Mouse (Mus musculus) limb, embryonic 14.5 days (tissue): Measurements from ENCODE around the gene Zfp667. TPM values are rescaled to one million over a fixed set of nuclear protein-coding genes. Genes with fewer than 3 reads are reported as not detected.
"Not testable (repeated sequence)": the region's sequence is repeated elsewhere in the genome, so short reads cannot be mapped to it uniquely, and the experiment has no call there.

Source experiments
- ATAC-seq: fragments of 200-750 bp; cut with Nextera tagmentation; 2 replicates; pipeline ENCODE4 v1.8.0; 2017; ENCODE audit warnings: low read depth, moderate number of reproducible peaks, moderate TSS enrichment; ENCODE audit not compliant: low FRiP score
- DNase-seq: peaks from one replicate; pipeline ENCODE4 v3.0.0-alpha.2; 2015; ENCODE audit warnings: low spot score
- H3K27ac ChIP-seq: fragments of 300-500 bp; sonication (generic); replicated peaks from 2 replicates; pipeline ENCODE4 v1.5.1; 2014; ENCODE audit warnings: low read depth, mild to moderate bottlenecking, low read length, moderate library complexity, mixed read lengths
- H3K27me3 ChIP-seq: fragments of 300-500 bp; sonication (generic); 2 replicates; pipeline ENCODE4 v1.6.1; 2014; ENCODE audit warnings: low read length, mixed read lengths; ENCODE audit not compliant: control insufficient read depth, insufficient read depth
- H3K36me3 ChIP-seq: fragments of 300-500 bp; sonication (generic); 2 replicates; pipeline ENCODE4 v1.6.1; 2014; ENCODE audit warnings: mild to moderate bottlenecking, low read length, moderate library complexity, mixed read lengths; ENCODE audit not compliant: control insufficient read depth, insufficient read depth
- H3K4me1 ChIP-seq: fragments of 300-500 bp; sonication (generic); 2 replicates; pipeline ENCODE4 v1.6.1; 2014; ENCODE audit warnings: antibody characterized with exemption, low read length, mixed read lengths; ENCODE audit not compliant: control insufficient read depth, insufficient read depth
- H3K4me2 ChIP-seq: fragments of 300-500 bp; sonication (generic); replicated peaks from 2 replicates; pipeline ENCODE4 v1.6.1; 2014; ENCODE audit warnings: low read depth, mild to moderate bottlenecking, low read length, moderate library complexity; ENCODE audit not compliant: severe bottlenecking
- H3K4me3 ChIP-seq: fragments of 300-500 bp; sonication (generic); replicated peaks from 2 replicates; pipeline ENCODE4 v1.5.1; 2014; ENCODE audit warnings: low read length
- H3K9ac ChIP-seq: fragments of 300-500 bp; sonication (generic); 2 replicates; pipeline ENCODE4 v1.6.1; 2014; ENCODE audit warnings: mild to moderate bottlenecking, low read depth, low read length, moderate library complexity; ENCODE audit not compliant: severe bottlenecking
- H3K9me3 ChIP-seq: fragments of 300-500 bp; sonication (generic); 2 replicates; pipeline ENCODE4 v1.6.1; 2016; ENCODE audit warnings: low read length; ENCODE audit not compliant: control insufficient read depth
- POLR2A ChIP-seq: fragments of 200-500 bp; IDR thresholded peaks from 2 replicates; pipeline ENCODE4 v1.8.0; 2012; ENCODE audit warnings: inconsistent platforms, mild to moderate bottlenecking, moderate library complexity, borderline replicate concordance; ENCODE audit not compliant: insufficient read depth, insufficient read length; ENCODE audit errors: extremely low read depth
- WGBS: fragments of 180-500 bp; shearing (Covaris S2); extraction: QIAGEN DNeasy Blood & Tissue Kit; methylation state at CpG from one replicate; pipeline ENCODE4 v1.1.7; 2014; 5-methylcytosine and 5-hydroxymethylcytosine counted together
- polyA plus RNA-seq, 2 experiments: library from polyadenylated mRNA; depleted of rRNA in 1 of 2; stranded (reverse) in 1 of 2; unstranded in 1 of 2; fragments of >200 nt; fragmentation: Nextera tagmentation in 1 of 2; extraction: Ambion mirVana in 1 of 2; gene quantifications; 2 replicates each; pipeline versions ENCODE4 v1.2.1 to v1.2.3; 2012 to 2014

Gene Zfp667
- polyA plus RNA-seq, 2 experiments: 4.7 to 8.5 TPM

- no peaks in the 10 kb centered on the region for H3K9me3 ChIP-seq
- H3K27me3 ChIP-seq: no peaks in the 10 kb centered on the region
- H3K4me2 ChIP-seq: no peak overlapping the region
- no peak for TF ChIP-seq POLR2A
- peaks cover 6% of the 10 kb centered on the region; the same call in 1 of the 2 replicates for H3K4me1 ChIP-seq
- H3K9ac ChIP-seq: no peak overlapping the region
- no peak for ATAC-seq
- no peak overlapping the region for H3K27ac ChIP-seq
- DNase-seq: no peak
- no peak overlapping the region for H3K4me3 ChIP-seq
- H3K36me3 ChIP-seq: no peaks in the 10 kb centered on the region
- WGBS: 81% methylated on average over 4 of the region's 4 CpGs
Measured at GRCm38 (mm10) chr7:6284442-6285012, 1.9 kb upstream of the Zfp667 start.

- DNase-seq: no peak
- Histone ChIP-seq H3K4me1 (peaks cover 6% of the 10 kb centered on the region; the same call in 1 of the 2 replicates), H3K9ac (no peak overlapping the region), H3K27ac (peak overlapping the region; percentile 74; the same call in 1 of the 2 replicates), H3K36me3 (no peaks in the 10 kb centered on the region; the same call in 1 of the 2 replicates), H3K9me3 (no peaks in the 10 kb centered on the region), H3K27me3 (no peaks in the 10 kb centered on the region), H3K4me3 (no peak overlapping the region; the same call in 1 of the 2 replicates), H3K4me2 (peak overlapping the region; percentile 72; the same call in 1 of the 2 replicates)
- no peak for ATAC-seq
- WGBS: 85% methylated on average over 6 of the region's 6 CpGs
- no peak for TF ChIP-seq POLR2A
Measured at GRCm38 (mm10) chr7:6285366-6285765, 1.0 kb upstream of the Zfp667 start.

GRCm38 (mm10) chr7:6286921-6287531, 647 bp downstream of the Zfp667 start:
- DNase-seq (peak; percentile 15), ATAC-seq (no peak; the same call in 1 of the 2 replicates)
- peak overlapping the region; percentile 51 for H3K4me3 ChIP-seq
- peak overlapping the region; percentile 72 for H3K4me2 ChIP-seq
- no peaks in the 10 kb centered on the region; the same call in 1 of the 2 replicates for H3K36me3 ChIP-seq
- no peak for TF ChIP-seq POLR2A
- peak overlapping the region; percentile 60 for H3K9ac ChIP-seq
- H3K9me3 ChIP-seq: no peaks in the 10 kb centered on the region
- peaks cover 6% of the 10 kb centered on the region; the same call in 1 of the 2 replicates for H3K4me1 ChIP-seq
- H3K27me3 ChIP-seq: no peaks in the 10 kb centered on the region
- 28% methylated on average over 15 of the region's 15 CpGs for WGBS
- no peak overlapping the region for H3K27ac ChIP-seq

- H3K36me3 ChIP-seq: peaks cover 28% of the 10 kb centered on the region
- H3K4me1 ChIP-seq, H3K27me3 ChIP-seq, ATAC-seq, H3K4me2 ChIP-seq, DNase-seq, H3K9me3 ChIP-seq, H3K4me3 ChIP-seq, H3K9ac ChIP-seq, H3K27ac ChIP-seq: not testable (repeated sequence)
- 85% methylated on average over 4 of the region's 6 CpGs for WGBS
Measured at GRCm38 (mm10) chr7:6291121-6291520, 4.7 kb downstream of the Zfp667 start.

GRCm38 (mm10) chr7:6300796-6301195, 14.4 kb downstream of the Zfp667 start:
- ATAC-seq: not testable (repeated sequence)
- WGBS: 76% methylated on average over 11 of the region's 11 CpGs

More at GRCm38 (mm10) chr7:6300796-6301195, 14.4 kb downstream of the Zfp667 start:
- not testable (repeated sequence) for H3K27me3 ChIP-seq, H3K4me1 ChIP-seq, H3K4me3 ChIP-seq, DNase-seq, H3K9me3 ChIP-seq, H3K4me2 ChIP-seq, H3K9ac ChIP-seq, H3K27ac ChIP-seq
- H3K36me3 ChIP-seq: peaks cover 39% of the 10 kb centered on the region
